Mouse (Mus musculus): ENCODE results near the gene Mrps6.
"Not testable (repeated sequence)": the region's sequence is repeated elsewhere in the genome, so short reads cannot be mapped to it uniquely, and the experiment has no call there.

Mrps6 gene

GRCm38 (mm10) chr16:92061586-92061985, 3.5 kb downstream of the Mrps6 start:
- DNase-seq (ENCODE audit: extremely low read depth, low read depth, low spot score): no peak

- no peak for DNase-seq (ENCODE audit: extremely low read depth, low read depth, low spot score)
Measured at GRCm38 (mm10) chr16:92062832-92063231, 4.8 kb downstream of the Mrps6 start.

GRCm38 (mm10) chr16:92064801-92065200, 6.7 kb downstream of the Mrps6 start:
- no peak for DNase-seq (ENCODE audit: extremely low read depth, low read depth, low spot score)

- DNase-seq (ENCODE audit: extremely low read depth, low read depth, low spot score): no peak
Measured at GRCm38 (mm10) chr16:92070338-92070737, 12.3 kb downstream of the Mrps6 start.

- DNase-seq (ENCODE audit: extremely low read depth, low read depth, low spot score): no peak
Measured at GRCm38 (mm10) chr16:92076797-92077196, 18.7 kb downstream of the Mrps6 start.

GRCm38 (mm10) chr16:92083771-92084453, 25.8 kb downstream of the Mrps6 start:
- DNase-seq (ENCODE audit: extremely low read depth, low read depth, low spot score): no peak

- no peak for DNase-seq (ENCODE audit: extremely low read depth, low read depth, low spot score)
Measured at GRCm38 (mm10) chr16:92089225-92089624, 31.2 kb downstream of the Mrps6 start.

- DNase-seq (ENCODE audit: extremely low read depth, low read depth, low spot score): no peak
Measured at GRCm38 (mm10) chr16:92091876-92092275, 33.8 kb downstream of the Mrps6 start.

GRCm38 (mm10) chr16:92098351-92099051, 40.4 kb downstream of the Mrps6 start:
- peak; percentile 37 for DNase-seq (ENCODE audit: extremely low read depth, low read depth, low spot score)

- DNase-seq (ENCODE audit: extremely low read depth, low read depth, low spot score): no peak
Measured at GRCm38 (mm10) chr16:92099598-92099997, 41.5 kb downstream of the Mrps6 start.

- DNase-seq (ENCODE audit: extremely low read depth, low read depth, low spot score): no peak
Measured at GRCm38 (mm10) chr16:92100111-92100510, 42.0 kb downstream of the Mrps6 start.

GRCm38 (mm10) chr16:92102115-92102514, 44.0 kb downstream of the Mrps6 start:
- no peak for DNase-seq (ENCODE audit: extremely low read depth, low read depth, low spot score)

GRCm38 (mm10) chr16:92102931-92103330, 44.9 kb downstream of the Mrps6 start:
- not testable (repeated sequence) for DNase-seq (ENCODE audit: extremely low read depth, low read depth, low spot score)

- no peak for DNase-seq (ENCODE audit: extremely low read depth, low read depth, low spot score)
Measured at GRCm38 (mm10) chr16:92103572-92104331, 45.7 kb downstream of the Mrps6 start.

GRCm38 (mm10) chr16:92104332-92104590, 46.2 kb downstream of the Mrps6 start:
- no peak for DNase-seq (ENCODE audit: extremely low read depth, low read depth, low spot score)

- DNase-seq (ENCODE audit: extremely low read depth, low read depth, low spot score): no peak
Measured at GRCm38 (mm10) chr16:92104951-92105350, 46.9 kb downstream of the Mrps6 start.

- DNase-seq (ENCODE audit: extremely low read depth, low read depth, low spot score): peak; percentile 93
Measured at GRCm38 (mm10) chr16:92105631-92106030, 47.6 kb downstream of the Mrps6 start.

GRCm38 (mm10) chr16:92107346-92107745, 49.3 kb downstream of the Mrps6 start:
- no peak for DNase-seq (ENCODE audit: extremely low read depth, low read depth, low spot score)

- no peak for DNase-seq (ENCODE audit: extremely low read depth, low read depth, low spot score)
Measured at GRCm38 (mm10) chr16:92114706-92115241, 56.7 kb downstream of the Mrps6 start.

- no peak for DNase-seq (ENCODE audit: extremely low read depth, low read depth, low spot score)
Measured at GRCm38 (mm10) chr16:92115611-92116421, 57.7 kb downstream of the Mrps6 start.

Measured in fat pad, adult 2 months (tissue).